Mouse (Mus musculus) forebrain, embryonic 11.5 days (tissue): ENCODE results near the gene Camk1d. TPM values are rescaled to one million over a fixed set of nuclear protein-coding genes. Genes with fewer than 3 reads are reported as not detected.
A peak's percentile ranks its signal among the peaks of the same experiment; 100 is the strongest.

Experiments used
- ATAC-seq: fragments of 200-750 bp; cut with Nextera tagmentation; replicated peaks from 2 replicates; pipeline ENCODE4 v1.8.0; 2017; ENCODE audit warnings: moderate TSS enrichment; ENCODE audit not compliant: low FRiP score
- DNase-seq: peaks from one replicate; pipeline ENCODE4 v3.0.0-alpha.2; 2017; ENCODE audit warnings: low spot score
- H3K27ac ChIP-seq: fragments of 300-500 bp; sonication (generic); 2 replicates; pipeline ENCODE4 v1.5.1; 2014; ENCODE audit warnings: low read depth, low read length
- H3K27me3 ChIP-seq: fragments of 300-500 bp; sonication (generic); 2 replicates; pipeline ENCODE4 v1.6.1; 2014; ENCODE audit warnings: mild to moderate bottlenecking, low read length, mixed read lengths; ENCODE audit not compliant: control insufficient read depth, insufficient read depth
- H3K36me3 ChIP-seq: fragments of 300-500 bp; sonication (generic); 2 replicates; pipeline ENCODE4 v1.6.1; 2014; ENCODE audit warnings: mild to moderate bottlenecking, low read length, moderate library complexity, mixed read lengths; ENCODE audit not compliant: control insufficient read depth, insufficient read depth
- H3K4me1 ChIP-seq: fragments of 300-500 bp; sonication (generic); replicated peaks from 2 replicates; pipeline ENCODE4 v1.6.1; 2014; ENCODE audit warnings: low read length, mixed read lengths; ENCODE audit not compliant: control insufficient read depth, insufficient read depth
- H3K4me2 ChIP-seq: fragments of 300-500 bp; sonication (generic); 2 replicates; pipeline ENCODE4 v1.6.1; 2014; ENCODE audit warnings: low read depth, mild to moderate bottlenecking, low read length, moderate library complexity, mixed read lengths; ENCODE audit not compliant: severe bottlenecking
- H3K4me3 ChIP-seq: fragments of 300-500 bp; sonication (generic); 2 replicates; pipeline ENCODE4 v1.5.1; 2014; ENCODE audit warnings: low read depth, low read length
- H3K9ac ChIP-seq: fragments of 300-500 bp; sonication (generic); 2 replicates; pipeline ENCODE4 v1.6.1; 2014; ENCODE audit warnings: low read length
- H3K9me3 ChIP-seq: fragments of 300-500 bp; sonication (generic); 2 replicates; pipeline ENCODE4 v1.6.1; 2016; ENCODE audit warnings: low read length, mixed read lengths; ENCODE audit not compliant: control insufficient read depth
- WGBS: fragments of 180-500 bp; shearing (Covaris S2); extraction: QIAGEN DNeasy Blood & Tissue Kit; methylation state at CpG from one replicate; pipeline ENCODE4 v1.1.7; 2014; 5-methylcytosine and 5-hydroxymethylcytosine counted together
- polyA plus RNA-seq: library from polyadenylated mRNA; unstranded; fragments of >200 nt; fragmentation: Nextera tagmentation; extraction: Ambion mirVana; gene quantifications from 2 replicates; pipeline ENCODE4 v1.2.1, GENCODE M21; 2014

Camk1d gene
- polyA plus RNA-seq, 1 experiment from 2014 or later: 2.2 TPM

DNA sequence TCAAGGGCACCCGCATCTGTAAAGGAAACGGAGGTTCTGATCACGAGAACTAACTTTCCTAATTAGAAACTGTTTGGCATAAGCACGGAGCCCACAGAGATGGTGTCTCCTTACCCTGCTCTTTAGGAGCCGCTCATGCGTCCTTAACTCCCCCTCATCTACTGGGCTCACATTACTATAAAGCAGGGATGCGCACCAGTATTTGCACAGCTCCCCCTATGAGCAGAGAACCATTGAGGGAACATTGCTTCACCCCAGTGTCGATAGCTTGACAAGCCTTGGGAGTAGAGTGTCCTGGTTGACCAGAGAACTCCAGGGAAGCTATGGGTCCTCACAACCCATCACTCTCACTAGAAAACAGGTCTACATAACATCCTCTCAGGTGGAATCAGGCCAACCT is 29.6 kb upstream of the Camk1d start:
- H3K27ac ChIP-seq: no peak overlapping the region
- no peak overlapping the region for H3K4me2 ChIP-seq
- no peaks in the 10 kb centered on the region for H3K36me3 ChIP-seq
- H3K9me3 ChIP-seq: no peaks in the 10 kb centered on the region
- no peak overlapping the region for H3K4me3 ChIP-seq
- ATAC-seq (no peak), DNase-seq (no peak)
- no peak overlapping the region for H3K9ac ChIP-seq
- no peaks in the 10 kb centered on the region for H3K27me3 ChIP-seq
- no peaks in the 10 kb centered on the region for H3K4me1 ChIP-seq
- 69% methylated on average over 8 of the region's 8 CpGs for WGBS

GRCm38 (mm10) chr2:5740913-5741312 is 26.6 kb upstream of the Camk1d start:
- H3K9ac ChIP-seq: no peak overlapping the region
- ATAC-seq (no peak), DNase-seq (no peak)
- H3K4me3 ChIP-seq: no peak overlapping the region
- H3K27me3 ChIP-seq: no peaks in the 10 kb centered on the region
- H3K9me3 ChIP-seq: no peaks in the 10 kb centered on the region
- H3K27ac ChIP-seq: no peak overlapping the region
- no peaks in the 10 kb centered on the region for H3K4me1 ChIP-seq
- 78% methylated on average over 1 of the region's 1 CpGs for WGBS
- no peaks in the 10 kb centered on the region for H3K36me3 ChIP-seq
- H3K4me2 ChIP-seq: no peak overlapping the region

- 19% methylated on average over 2 of the region's 2 CpGs for WGBS
- no peaks in the 10 kb centered on the region for H3K27me3 ChIP-seq
- no peak for DNase-seq
Measured at GRCm38 (mm10) chr2:5735881-5736280, 21.6 kb upstream of the Camk1d start.

DNA sequence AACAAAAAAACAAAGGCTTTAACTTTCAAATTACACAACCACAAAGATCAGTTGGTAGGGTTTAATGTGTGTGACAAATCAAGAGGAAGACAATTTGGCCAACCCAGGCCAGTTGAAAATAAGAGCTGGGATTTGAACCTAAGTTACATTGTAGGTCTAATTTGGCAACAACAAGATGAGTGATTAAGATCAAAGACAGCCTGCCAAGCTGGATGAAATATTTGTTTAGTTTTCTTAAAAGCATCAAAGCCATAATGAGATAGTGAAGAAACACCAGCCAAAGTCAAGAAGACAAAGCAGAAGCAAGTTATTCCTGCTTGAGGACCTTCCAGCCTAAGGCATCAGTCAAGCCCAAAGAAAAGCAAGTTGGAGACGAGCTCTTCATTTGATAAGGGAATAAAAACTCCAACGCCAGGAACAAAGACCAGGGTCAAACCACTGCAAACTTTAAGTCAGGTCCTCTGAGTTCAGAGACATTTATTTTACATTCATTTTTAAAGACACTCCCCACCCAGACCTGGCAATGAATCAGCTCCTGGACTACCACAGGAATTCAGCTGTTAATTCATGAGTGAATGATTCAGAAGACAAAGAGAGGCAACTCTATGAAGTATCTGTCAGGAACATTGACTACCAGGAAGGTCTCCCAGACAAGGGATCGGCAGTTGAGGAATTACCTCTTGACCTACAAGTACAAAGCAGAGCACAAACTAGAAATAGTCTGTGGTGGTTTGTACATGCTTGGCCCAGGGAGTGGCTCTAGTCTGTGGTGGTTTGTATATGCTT is 19.2 kb upstream of the Camk1d start:
- no peak for DNase-seq
- H3K27ac ChIP-seq: no peak overlapping the region
- 79% methylated on average over 3 of the region's 3 CpGs for WGBS

More at GRCm38 (mm10) chr2:5735881-5736280, 21.6 kb upstream of the Camk1d start:
- Histone ChIP-seq H3K36me3 (no peaks in the 10 kb centered on the region), H3K4me2 (no peak overlapping the region), H3K9ac (no peak overlapping the region), H3K4me3 (no peak overlapping the region), H3K27ac (no peak overlapping the region), H3K4me1 (no peaks in the 10 kb centered on the region), H3K9me3 (no peaks in the 10 kb centered on the region)
- ATAC-seq: no peak

DNA sequence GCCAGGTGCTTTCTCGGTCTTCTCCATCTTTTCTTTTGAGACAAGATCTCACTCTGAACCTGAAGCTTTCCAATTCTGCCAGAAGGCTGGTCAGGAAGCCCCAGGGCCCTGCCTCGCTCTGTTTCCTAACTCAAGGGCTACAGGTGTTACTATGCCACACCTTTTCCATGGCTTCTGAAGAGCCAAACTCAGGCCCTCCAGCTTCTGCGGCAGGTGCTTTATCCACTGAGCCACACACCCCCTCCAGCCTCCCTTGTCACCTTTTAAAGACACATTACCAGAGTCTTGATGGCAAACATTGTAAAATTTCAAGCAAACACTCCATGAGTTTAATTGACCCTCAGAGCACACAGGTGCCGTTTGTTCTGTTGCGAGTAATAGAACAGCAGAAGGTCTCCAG is 17.7 kb upstream of the Camk1d start:
- no peaks in the 10 kb centered on the region for H3K36me3 ChIP-seq
- peaks cover 4% of the 10 kb centered on the region; the same call in 1 of the 2 replicates for H3K4me1 ChIP-seq
- H3K4me3 ChIP-seq: no peak overlapping the region
- ATAC-seq (no peak), DNase-seq (no peak)
- no peaks in the 10 kb centered on the region for H3K9me3 ChIP-seq
- no peak overlapping the region for H3K4me2 ChIP-seq
- WGBS: 87% methylated on average over 5 of the region's 5 CpGs
- H3K9ac ChIP-seq: no peak overlapping the region
- H3K27ac ChIP-seq: no peak overlapping the region
- no peaks in the 10 kb centered on the region; the same call in 1 of the 2 replicates for H3K27me3 ChIP-seq

More for the DNA sequence above, 19.2 kb upstream of the Camk1d start:
- Histone ChIP-seq H3K9ac (no peak overlapping the region), H3K4me3 (no peak overlapping the region), H3K9me3 (no peaks in the 10 kb centered on the region), H3K27me3 (no peaks in the 10 kb centered on the region; the same call in 1 of the 2 replicates), H3K4me1 (peaks cover 4% of the 10 kb centered on the region; the same call in 1 of the 2 replicates), H3K36me3 (no peaks in the 10 kb centered on the region), H3K4me2 (no peak overlapping the region)
- ATAC-seq: no peak

DNA sequence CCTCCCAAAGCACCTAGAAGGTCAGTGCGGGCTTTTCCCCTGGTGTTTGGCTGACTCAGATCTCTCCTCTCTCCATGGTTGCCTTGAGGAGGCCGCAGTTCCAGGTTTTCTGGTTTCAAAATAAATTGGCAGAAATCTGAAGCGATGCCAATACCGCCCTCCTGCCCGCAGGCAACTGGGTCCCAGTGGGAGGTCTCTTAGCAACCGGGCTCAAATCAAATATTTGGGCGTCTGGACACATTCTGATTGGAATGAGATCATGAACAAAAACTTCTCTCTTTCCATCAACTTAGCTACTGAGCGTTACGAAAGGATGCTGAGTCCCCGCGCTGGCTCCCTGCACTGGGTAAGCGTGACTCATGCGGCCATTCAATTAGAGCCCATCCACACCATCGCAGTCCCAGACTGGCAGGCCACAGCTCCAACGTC is 16.1 kb upstream of the Camk1d start:
- peak; percentile 62 for DNase-seq
- no peak for ATAC-seq
- Histone ChIP-seq H3K4me3 (no peak overlapping the region), H3K4me1 (peaks cover 6% of the 10 kb centered on the region; the same call in 1 of the 2 replicates), H3K4me2 (no peak overlapping the region), H3K9me3 (no peaks in the 10 kb centered on the region), H3K27me3 (no peaks in the 10 kb centered on the region; the same call in 1 of the 2 replicates), H3K9ac (no peak overlapping the region), H3K36me3 (no peaks in the 10 kb centered on the region), H3K27ac (no peak overlapping the region)
- 63% methylated on average over 15 of the region's 15 CpGs for WGBS

- Histone ChIP-seq H3K4me3 (no peak overlapping the region), H3K27ac (no peak overlapping the region), H3K27me3 (no peaks in the 10 kb centered on the region; the same call in 1 of the 2 replicates), H3K9ac (no peak overlapping the region), H3K4me1 (peaks cover 11% of the 10 kb centered on the region; the same call in 1 of the 2 replicates), H3K4me2 (no peak overlapping the region), H3K9me3 (no peaks in the 10 kb centered on the region), H3K36me3 (no peaks in the 10 kb centered on the region)
- WGBS: 67% methylated on average over 7 of the region's 7 CpGs
- DNase-seq (no peak), ATAC-seq (no peak)
Measured at GRCm38 (mm10) chr2:5729931-5730330, 15.6 kb upstream of the Camk1d start.

- peak; percentile 71 for ATAC-seq
- H3K4me1 ChIP-seq: peaks cover 9% of the 10 kb centered on the region; the same call in 1 of the 2 replicates
- no peaks in the 10 kb centered on the region; the same call in 1 of the 2 replicates for H3K27me3 ChIP-seq
- no peak overlapping the region for H3K4me3 ChIP-seq
- H3K9me3 ChIP-seq: no peaks in the 10 kb centered on the region
- no peak overlapping the region for H3K27ac ChIP-seq
- no peak overlapping the region; the same call in 1 of the 2 replicates for H3K4me2 ChIP-seq
- peak; percentile 57 for DNase-seq
- H3K36me3 ChIP-seq: no peaks in the 10 kb centered on the region
- WGBS: 11% methylated on average over 8 of the region's 8 CpGs
- H3K9ac ChIP-seq: no peak overlapping the region
Measured at GRCm38 (mm10) chr2:5725028-5725701, 10.8 kb upstream of the Camk1d start.
